Mouse (Mus musculus) ES-Bruce4 (cell line): Measurements from ENCODE around the gene Usp49. TPM values are rescaled to one million over a fixed set of nuclear protein-coding genes. Genes with fewer than 3 reads are reported as not detected.

Experiments used
- H3K27ac ChIP-seq: 2 replicates; pipeline ENCODE4 v1.5.1; 2012; ENCODE audit warnings: low read length, inconsistent platforms; ENCODE audit not compliant: insufficient read depth
- H3K27me3 ChIP-seq: 2 replicates; pipeline ENCODE4 v1.6.1; 2012; ENCODE audit warnings: mild to moderate bottlenecking, low read length, inconsistent platforms; ENCODE audit not compliant: control insufficient read depth, poor library complexity, insufficient read depth, severe bottlenecking
- H3K36me3 ChIP-seq: 2 replicates; pipeline ENCODE4 v1.6.1; 2012; ENCODE audit warnings: inconsistent platforms, mild to moderate bottlenecking, low read length, moderate library complexity; ENCODE audit not compliant: control insufficient read depth, poor library complexity, insufficient read depth, severe bottlenecking
- H3K4me1 ChIP-seq: one replicate; pipeline ENCODE4 v1.8.1; 2011; ENCODE audit warnings: low read length; ENCODE audit not compliant: control insufficient read depth, insufficient read depth
- H3K4me3 ChIP-seq: 2 replicates; pipeline ENCODE4 v1.5.1; 2011; ENCODE audit warnings: low read depth, mild to moderate bottlenecking, low read length
- H3K9ac ChIP-seq: 2 replicates; pipeline ENCODE4 v1.6.1; 2012; ENCODE audit warnings: low read depth, mild to moderate bottlenecking, inconsistent platforms; ENCODE audit not compliant: poor library complexity, severe bottlenecking
- H3K9me3 ChIP-seq: replicated peaks from 2 replicates; pipeline ENCODE4 v1.6.1; 2012; ENCODE audit warnings: mild to moderate bottlenecking, low read length, inconsistent platforms; ENCODE audit not compliant: control insufficient read depth, poor library complexity, insufficient read depth, severe bottlenecking
- CTCF ChIP-seq: IDR thresholded peaks from one replicate; pipeline ENCODE4 v1.8.1; 2011; ENCODE audit warnings: low read depth, low read length
- EP300 ChIP-seq: IDR thresholded peaks from 2 replicates; pipeline ENCODE4 v1.6.1; 2011; ENCODE audit warnings: low read depth, low read length; ENCODE audit not compliant: insufficient read depth
- POLR2A ChIP-seq: IDR thresholded peaks from one replicate; pipeline ENCODE4 v1.8.1; 2011; ENCODE audit warnings: low read length; ENCODE audit not compliant: insufficient read depth
- polyA plus RNA-seq: library from polyadenylated mRNA; stranded (reverse); fragments of >200 nt; gene quantifications from 2 replicates; pipeline ENCODE4 v1.2.4, GENCODE M21; 2011; ENCODE audit warnings: low read depth; ENCODE audit not compliant: missing spikeins, insufficient read depth, insufficient read length

Usp49 gene
- polyA plus RNA-seq, 1 experiment, result 16.8 TPM

DNA sequence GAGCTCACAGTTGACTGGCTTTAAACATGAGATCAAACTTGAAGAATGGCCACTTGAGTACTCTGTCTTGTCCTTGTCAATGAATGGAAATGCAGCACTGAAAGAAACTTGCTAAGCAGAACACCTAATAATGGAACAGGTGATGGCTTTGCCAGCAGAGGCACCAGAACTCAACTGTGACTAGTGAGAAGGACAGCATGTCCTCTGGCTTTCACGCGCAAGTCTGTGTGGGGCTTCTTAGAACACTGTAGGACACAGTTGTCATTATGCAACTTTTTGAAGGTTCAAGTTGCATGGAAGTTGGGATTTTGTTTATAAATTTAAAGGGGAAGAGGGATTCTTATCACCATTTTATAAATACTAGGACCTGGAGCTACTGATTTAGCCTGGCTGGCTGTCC is 5.4 kb upstream of the Usp49 start:
- H3K27ac ChIP-seq, result no peak overlapping the region
- no peak overlapping the region for H3K9ac ChIP-seq
- H3K27me3 ChIP-seq, result no peaks in the 10 kb centered on the region
- H3K9me3 ChIP-seq, result no peaks in the 10 kb centered on the region
- peaks cover 10% of the 10 kb centered on the region for H3K36me3 ChIP-seq
- H3K4me3 ChIP-seq, result no peak overlapping the region
- TF ChIP-seq CTCF (no peak), POLR2A (no peak), EP300 (no peak)
- no peaks in the 10 kb centered on the region for H3K4me1 ChIP-seq

DNA sequence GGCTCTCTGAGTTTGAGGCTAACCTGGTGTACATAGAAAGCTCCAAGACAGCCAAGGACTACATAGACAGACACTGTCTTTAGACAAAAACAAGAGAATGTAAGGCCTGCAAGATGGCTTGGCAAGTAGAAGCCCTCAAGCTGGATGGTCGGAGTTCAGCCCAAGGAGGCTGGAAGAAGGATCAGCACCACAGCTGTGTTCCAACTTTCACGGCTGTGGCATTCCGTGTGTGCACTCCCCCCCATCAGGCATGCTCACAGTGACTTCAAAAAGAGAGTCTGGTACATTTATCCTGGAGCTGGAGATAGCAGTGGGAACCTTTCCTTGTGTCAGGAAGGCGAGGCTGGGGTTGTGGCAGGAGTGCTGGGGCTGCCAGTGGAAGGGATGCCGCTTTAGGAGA is 4.5 kb upstream of the Usp49 start:
- Histone ChIP-seq H3K4me3 (no peak overlapping the region), H3K9ac (no peak overlapping the region), H3K4me1 (no peaks in the 10 kb centered on the region), H3K9me3 (no peaks in the 10 kb centered on the region), H3K27me3 (no peaks in the 10 kb centered on the region), H3K36me3 (peaks cover 10% of the 10 kb centered on the region), H3K27ac (no peak overlapping the region)
- no peak for TF ChIP-seq EP300
- no peak for TF ChIP-seq POLR2A
- TF ChIP-seq CTCF, result no peak

DNA sequence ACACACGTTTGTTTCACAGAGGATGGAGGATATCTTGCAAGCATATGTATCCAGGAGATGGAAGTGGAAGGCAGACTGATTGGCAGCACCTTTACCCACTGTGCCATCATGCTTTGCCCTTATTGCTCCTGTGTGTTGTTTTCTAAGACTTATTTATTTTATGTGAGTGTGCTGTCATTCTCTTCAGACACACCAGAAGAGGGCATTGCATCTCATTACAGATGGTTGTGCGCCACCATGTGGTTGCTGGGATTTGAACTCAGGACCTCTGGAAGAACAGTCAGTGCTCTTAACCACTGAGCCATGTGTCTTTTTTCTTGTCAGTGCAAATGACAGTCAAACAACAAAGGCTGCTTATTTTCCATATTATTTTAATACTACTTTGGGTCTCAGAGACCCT is 2.7 kb upstream of the Usp49 start:
- Histone ChIP-seq H3K4me3 (no peak overlapping the region), H3K27ac (no peak overlapping the region), H3K9ac (no peak overlapping the region), H3K27me3 (no peaks in the 10 kb centered on the region), H3K4me1 (no peaks in the 10 kb centered on the region), H3K36me3 (peaks cover 3% of the 10 kb centered on the region; the same call in 1 of the 2 replicates), H3K9me3 (no peaks in the 10 kb centered on the region)
- TF ChIP-seq EP300 (no peak), POLR2A (no peak), CTCF (no peak)

DNA sequence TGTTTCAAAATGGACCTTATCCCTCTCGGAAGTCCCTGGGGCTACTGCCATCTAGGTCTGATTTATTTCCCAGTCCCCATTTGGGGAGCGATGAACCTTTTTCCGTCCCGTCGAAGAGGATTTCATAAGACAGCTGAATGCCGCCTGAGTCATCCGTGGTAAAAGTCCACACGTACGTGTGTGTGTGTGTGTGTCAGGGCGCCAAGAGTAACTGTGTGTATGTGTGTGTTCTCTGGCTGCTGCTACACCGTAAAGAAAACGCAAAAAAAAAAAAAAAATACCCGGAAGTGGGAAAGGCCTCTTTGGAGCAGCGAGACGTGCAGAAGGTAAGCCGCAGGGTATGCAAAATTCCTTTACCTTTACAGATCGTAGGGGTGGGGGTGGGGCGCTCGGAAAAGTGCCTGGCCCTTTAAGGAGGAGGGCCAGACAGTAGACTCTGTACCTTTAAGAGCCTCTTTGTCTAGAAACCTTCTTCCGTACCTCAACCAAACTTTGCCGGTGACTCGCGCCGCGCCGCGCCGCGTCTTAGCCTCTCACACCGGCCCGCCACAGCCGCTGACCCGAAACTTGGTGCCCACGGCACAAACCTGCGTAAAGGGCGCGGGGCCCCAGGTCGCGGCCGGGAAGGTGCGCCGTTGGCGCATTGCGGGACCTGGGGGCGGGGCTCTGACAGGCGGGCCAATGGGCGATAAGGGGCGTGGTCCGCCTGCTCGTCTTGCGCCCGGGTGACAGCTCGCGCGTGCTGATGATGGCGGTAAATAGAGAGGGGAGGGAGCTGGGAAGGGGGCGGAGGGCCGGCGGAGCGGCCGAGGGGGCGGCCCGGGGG is 1.4 kb upstream of the Usp49 start:
- Histone ChIP-seq H3K36me3 (0 out of 2 replicates have a peak, but pooled peaks cover 2% of the 10 kb centered on the region), H3K9ac (peak overlapping the region; percentile 56), H3K27me3 (no peaks in the 10 kb centered on the region), H3K4me3 (peak overlapping the region; percentile 87), H3K4me1 (no peaks in the 10 kb centered on the region), H3K27ac (peak overlapping the region; percentile 77), H3K9me3 (no peaks in the 10 kb centered on the region)
- TF ChIP-seq EP300, result no peak
- TF ChIP-seq CTCF, result no peak
- TF ChIP-seq POLR2A, result no peak

DNA sequence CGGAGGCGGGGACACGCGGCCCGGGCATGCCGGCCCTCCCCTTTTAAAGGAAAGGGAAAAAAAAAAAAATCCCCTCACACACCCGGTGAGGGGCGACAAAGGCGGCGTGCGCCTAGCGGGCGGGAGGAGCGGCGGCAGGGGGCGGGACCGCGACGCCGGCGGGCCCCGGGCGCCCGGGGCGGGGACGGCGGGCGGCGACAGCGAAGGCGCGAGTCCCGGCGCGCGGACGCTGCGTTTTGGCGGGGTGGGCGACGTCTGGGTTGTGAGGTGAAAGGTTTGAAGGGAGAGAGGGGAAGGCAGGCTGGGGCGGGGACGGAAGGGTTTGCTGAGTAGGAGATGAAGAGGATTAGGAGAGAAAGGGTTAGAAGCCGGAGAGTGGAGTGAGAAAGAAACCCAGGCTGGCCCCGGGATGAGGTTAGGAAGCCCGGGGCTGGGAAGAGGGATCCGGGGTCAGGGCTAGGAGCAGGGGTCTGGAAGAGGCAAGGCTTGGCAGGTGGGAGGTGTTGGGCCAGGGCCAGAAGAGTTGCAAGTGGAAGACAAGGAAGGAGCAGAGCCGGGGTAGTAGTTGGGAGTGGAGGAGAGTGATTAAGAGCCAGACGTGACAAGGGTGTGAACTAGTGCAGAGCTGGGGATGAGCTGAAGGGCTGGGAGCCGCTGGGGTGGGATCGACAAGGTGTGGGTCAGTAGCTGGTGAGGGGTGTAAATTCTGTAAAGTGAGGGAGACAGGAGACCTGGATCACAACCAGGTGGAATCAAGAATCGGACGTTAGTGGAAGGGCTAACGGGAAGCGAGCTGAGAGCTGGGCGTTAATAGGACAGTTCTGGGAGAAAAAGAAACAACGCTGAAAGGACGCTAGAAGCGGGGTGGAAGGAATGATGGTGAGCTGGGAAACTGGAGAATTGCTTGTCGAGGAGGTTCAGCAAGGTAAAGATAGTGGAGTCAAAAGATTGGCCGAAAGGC is 493 bp upstream of the Usp49 start:
- Histone ChIP-seq H3K4me3 (peak overlapping the region; percentile 81), H3K4me1 (no peaks in the 10 kb centered on the region), H3K27ac (peak overlapping the region; percentile 34), H3K9me3 (no peaks in the 10 kb centered on the region), H3K27me3 (no peaks in the 10 kb centered on the region), H3K36me3 (0 out of 2 replicates have a peak, but pooled peaks cover 2% of the 10 kb centered on the region), H3K9ac (peak overlapping the region; percentile 56)
- no peak for TF ChIP-seq CTCF
